Mouse (Mus musculus) forebrain, embryonic 10.5 days (tissue): ENCODE data around the gene Yju2. TPM values are rescaled to one million over a fixed set of nuclear protein-coding genes. Genes with fewer than 3 reads are reported as not detected.
A peak's percentile ranks its signal among the peaks of the same experiment; 100 is the strongest.

Experiments
- DNase-seq: peaks from one replicate; pipeline ENCODE4 v3.0.0-alpha.2; 2017; ENCODE audit warnings: low spot score; ENCODE audit errors: extremely low spot score
- H3K27ac ChIP-seq: fragments of 300-500 bp; sonication (generic); 2 replicates; pipeline ENCODE4 v1.5.1; 2016; ENCODE audit warnings: mild to moderate bottlenecking
- H3K27me3 ChIP-seq: fragments of 300-500 bp; sonication (generic); 2 replicates; pipeline ENCODE4 v1.6.1; 2016; ENCODE audit warnings: mild to moderate bottlenecking; ENCODE audit not compliant: poor library complexity, severe bottlenecking
- H3K36me3 ChIP-seq: fragments of 300-500 bp; sonication (generic); replicated peaks from 2 replicates; pipeline ENCODE4 v1.6.1; 2016; ENCODE audit warnings: mild to moderate bottlenecking, moderate library complexity
- H3K4me1 ChIP-seq: fragments of 300-500 bp; sonication (generic); 2 replicates; pipeline ENCODE4 v1.6.1; 2016
- H3K4me3 ChIP-seq: fragments of 300-500 bp; sonication (generic); 2 replicates; pipeline ENCODE4 v1.5.1; 2016; ENCODE audit warnings: mild to moderate bottlenecking, moderate library complexity
- H3K9me3 ChIP-seq: fragments of 300-500 bp; sonication (generic); 2 replicates; pipeline ENCODE4 v1.6.1; 2016; ENCODE audit warnings: mild to moderate bottlenecking, moderate library complexity
- WGBS: fragments of 180-500 bp; shearing (Covaris S2); methylation state at CpG from one replicate; pipeline ENCODE4 v1.1.7; 2016; 5-methylcytosine and 5-hydroxymethylcytosine counted together
- polyA plus RNA-seq: library from polyadenylated mRNA; unstranded; fragments of >200 nt; fragmentation: Nextera tagmentation; extraction: Ambion mirVana; gene quantifications from 2 replicates; pipeline ENCODE4 v1.2.1, GENCODE M21; 2016

Yju2 gene
- polyA plus RNA-seq, 1 experiment from 2014 or later: 29.2 TPM

- no peak within 1 kb of the TSS for H3K27ac ChIP-seq
- WGBS: 75% methylated on average over 6 of the region's 6 CpGs
- no peak for DNase-seq
- H3K36me3 ChIP-seq: no peaks in the 10 kb centered on the region
- peaks cover 19% of the 10 kb centered on the region for H3K27me3 ChIP-seq
- no peak within 1 kb of the TSS for H3K4me3 ChIP-seq
- H3K4me1 ChIP-seq: peaks cover 22% of the 10 kb centered on the region
- H3K9me3 ChIP-seq: no peaks in the 10 kb centered on the region
These were observed 6.4 kb upstream of the Yju2 start, which contains the start of gene Ebi3 for GRCm38 (mm10) chr17:55952447-55953027. Gene Ebi3, plus strand, starts transcription at chr17:55952640.

GRCm38 (mm10) chr17:55953751-55954150, 5.1 kb upstream of the Yju2 start:
- no peak overlapping the region for H3K27ac ChIP-seq
- DNase-seq: peak; percentile 6
- peaks cover 34% of the 10 kb centered on the region for H3K4me1 ChIP-seq
- 82% methylated on average over 6 of the region's 6 CpGs for WGBS
- H3K36me3 ChIP-seq: no peaks in the 10 kb centered on the region
- H3K27me3 ChIP-seq: peaks cover 19% of the 10 kb centered on the region
- no peak overlapping the region for H3K4me3 ChIP-seq
- no peaks in the 10 kb centered on the region for H3K9me3 ChIP-seq

- Histone ChIP-seq H3K27me3 (peaks cover 19% of the 10 kb centered on the region), H3K36me3 (no peaks in the 10 kb centered on the region), H3K4me3 (no peak overlapping the region), H3K4me1 (peaks cover 35% of the 10 kb centered on the region), H3K9me3 (no peaks in the 10 kb centered on the region), H3K27ac (no peak overlapping the region)
- 37% methylated on average over 16 of the region's 16 CpGs for WGBS
- peak; percentile 13 for DNase-seq
These were observed 4.7 kb upstream of the Yju2 start for GRCm38 (mm10) chr17:55954229-55954628.

GRCm38 (mm10) chr17:55956129-55956528, 2.8 kb upstream of the Yju2 start:
- Histone ChIP-seq H3K4me3 (peak overlapping the region; percentile 62), H3K27me3 (peaks cover 19% of the 10 kb centered on the region), H3K27ac (peak overlapping the region; percentile 65), H3K4me1 (peaks cover 45% of the 10 kb centered on the region), H3K9me3 (no peaks in the 10 kb centered on the region), H3K36me3 (peaks cover 5% of the 10 kb centered on the region)
- under 1% methylated on average over 26 of the region's 26 CpGs for WGBS
- DNase-seq: peak; percentile 74

GRCm38 (mm10) chr17:55956591-55956990, 2.3 kb upstream of the Yju2 start:
- H3K27ac ChIP-seq: 0 out of 2 replicates have a peak overlapping the region, but pooled peaks have one; percentile 11

GRCm38 (mm10) chr17:55957168-55957567, 1.7 kb upstream of the Yju2 start:
- peaks cover 19% of the 10 kb centered on the region for H3K27me3 ChIP-seq
- peak overlapping the region; percentile 19; the same call in 1 of the 2 replicates for H3K4me3 ChIP-seq
- H3K36me3 ChIP-seq: peaks cover 15% of the 10 kb centered on the region
- H3K27ac ChIP-seq: peak overlapping the region; percentile 62; the same call in 1 of the 2 replicates
- peak; percentile 70 for DNase-seq
- H3K9me3 ChIP-seq: no peaks in the 10 kb centered on the region
- 18% methylated on average over 9 of the region's 9 CpGs for WGBS
- H3K4me1 ChIP-seq: peaks cover 45% of the 10 kb centered on the region

More at GRCm38 (mm10) chr17:55956591-55956990, 2.3 kb upstream of the Yju2 start:
- DNase-seq: no peak
- H3K27me3 ChIP-seq: peaks cover 19% of the 10 kb centered on the region
- no peaks in the 10 kb centered on the region for H3K9me3 ChIP-seq
- peak overlapping the region; percentile 62 for H3K4me3 ChIP-seq
- WGBS: 41% methylated on average over 6 of the region's 6 CpGs
- H3K4me1 ChIP-seq: peaks cover 45% of the 10 kb centered on the region
- H3K36me3 ChIP-seq: peaks cover 9% of the 10 kb centered on the region

GRCm38 (mm10) chr17:55957726-55958583, 944 bp upstream of the Yju2 start:
- Histone ChIP-seq H3K27me3 (peaks cover 16% of the 10 kb centered on the region), H3K4me1 (peaks cover 45% of the 10 kb centered on the region), H3K27ac (peak overlapping the region; percentile 91), H3K9me3 (no peaks in the 10 kb centered on the region), H3K4me3 (peak overlapping the region; percentile 63), H3K36me3 (peaks cover 22% of the 10 kb centered on the region)
- WGBS: 85% methylated on average over 13 of the region's 13 CpGs
- no peak for DNase-seq

- no peak for DNase-seq
- H3K36me3 ChIP-seq: peaks cover 28% of the 10 kb centered on the region
- peak overlapping the region; percentile 91 for H3K27ac ChIP-seq
- peak overlapping the region; percentile 63 for H3K4me3 ChIP-seq
- peaks cover 16% of the 10 kb centered on the region for H3K27me3 ChIP-seq
- WGBS: 25% methylated on average over 2 of the region's 2 CpGs
- no peaks in the 10 kb centered on the region for H3K9me3 ChIP-seq
- peaks cover 45% of the 10 kb centered on the region for H3K4me1 ChIP-seq
These were observed 364 bp upstream of the Yju2 start for GRCm38 (mm10) chr17:55958584-55958886.

- Histone ChIP-seq H3K27me3 (peaks cover 4% of the 10 kb centered on the region), H3K4me3 (peak overlapping the region; percentile 63), H3K36me3 (peaks cover 44% of the 10 kb centered on the region), H3K9me3 (no peaks in the 10 kb centered on the region), H3K4me1 (peaks cover 42% of the 10 kb centered on the region), H3K27ac (peak overlapping the region; percentile 91; the same call in 1 of the 2 replicates)
- peak; percentile 14 for DNase-seq
- WGBS: 79% methylated on average over 10 of the region's 10 CpGs
These were observed 1.2 kb downstream of the Yju2 start for GRCm38 (mm10) chr17:55959946-55960740.

- no peaks in the 10 kb centered on the region for H3K9me3 ChIP-seq
- no peaks in the 10 kb centered on the region for H3K27me3 ChIP-seq
- H3K4me3 ChIP-seq: no peak overlapping the region
- peak; percentile 5 for DNase-seq
- H3K4me1 ChIP-seq: peaks cover 40% of the 10 kb centered on the region
- no peak overlapping the region for H3K27ac ChIP-seq
- peaks cover 50% of the 10 kb centered on the region for H3K36me3 ChIP-seq
These were observed 1.9 kb downstream of the Yju2 start for GRCm38 (mm10) chr17:55960791-55961190.

- Histone ChIP-seq H3K36me3 (peaks cover 58% of the 10 kb centered on the region), H3K4me3 (no peak overlapping the region), H3K4me1 (peaks cover 32% of the 10 kb centered on the region), H3K27me3 (no peaks in the 10 kb centered on the region), H3K9me3 (no peaks in the 10 kb centered on the region), H3K27ac (no peak overlapping the region)
- DNase-seq: peak; percentile 11
- WGBS: 96% methylated on average over 7 of the region's 7 CpGs
These were observed 2.7 kb downstream of the Yju2 start for GRCm38 (mm10) chr17:55961631-55962030.

GRCm38 (mm10) chr17:55963171-55963570, 4.3 kb downstream of the Yju2 start:
- Histone ChIP-seq H3K4me1 (peaks cover 18% of the 10 kb centered on the region), H3K27me3 (no peaks in the 10 kb centered on the region), H3K36me3 (peaks cover 74% of the 10 kb centered on the region), H3K9me3 (no peaks in the 10 kb centered on the region), H3K27ac (no peak overlapping the region), H3K4me3 (no peak overlapping the region)
- WGBS: 93% methylated on average over 14 of the region's 14 CpGs
- DNase-seq: no peak
